Mouse (Mus musculus) bone marrow, adult 2 months (tissue): ENCODE measurements around the gene 9130023H24Rik.

Experiments
- CTCF ChIP-seq: fragments of 200-500 bp; IDR thresholded peaks from 2 replicates; pipeline ENCODE4 v1.5.1; 2011; ENCODE audit warnings: low read length, control low read depth; ENCODE audit not compliant: control insufficient read depth, insufficient read depth
- POLR2A ChIP-seq: fragments of 200-500 bp; IDR thresholded peaks from 2 replicates; pipeline ENCODE4 v1.6.1; 2011; ENCODE audit warnings: low read depth, mild to moderate bottlenecking, control low read depth, low read length, borderline replicate concordance; ENCODE audit not compliant: control insufficient read depth

DNA sequence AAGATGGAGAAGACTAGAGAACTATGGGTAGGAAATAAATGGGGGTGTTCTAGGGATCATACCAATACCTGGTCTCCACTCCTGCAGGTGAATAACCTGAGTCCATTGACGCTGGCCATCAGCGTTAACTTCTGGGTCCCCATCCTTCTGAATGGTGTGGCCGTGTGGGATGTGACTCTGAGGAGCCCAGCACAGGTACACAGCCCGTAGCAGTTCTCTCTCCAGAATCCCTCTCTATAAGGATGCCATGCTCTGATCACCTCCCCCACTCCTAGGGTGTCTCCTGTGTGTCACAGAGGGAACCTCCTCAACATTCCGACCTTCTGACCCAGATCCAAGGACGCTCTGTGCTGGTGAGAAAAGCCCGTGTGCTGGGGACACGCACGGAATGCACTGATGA lies 34.8 kb downstream of the 9130023H24Rik start:
- TF ChIP-seq CTCF, result no peak
- no peak for TF ChIP-seq POLR2A
